ENCODE assay signal across 12 mouse cellular contexts in genomic region chr2:29400234-29400633, GRCm38 (mm10). TPM values are rescaled to one million over a fixed set of nuclear protein-coding genes. Genes with fewer than 3 reads are reported as not detected.
DNase-seq lines count a peak whose midpoint lies in the region.
"Had no signal": no experiment of that assay in that cellular context is flagged by ENCODE, and none has a peak within 500 bp of the region (broad histone marks: within the 10 kb centered on the region; RNA-seq: fewer than 3 reads in every experiment).

No protein-coding gene starts in this region.

- intact Hi-C loops in heart, postnatal 36 days (cut with DNase I) = no loop called here

- peak; percentile 47 for DNase-seq in layer of hippocampus, adult 9-11 months
- DNase-seq in layer of hippocampus, adult 18-20 months (ENCODE audit: low spot score in 2 of 2) = no peak
- DNase-seq in right cerebral cortex, adult 2 months (ENCODE audit: low spot score in 2 of 2) = peak; percentile 68 to 69
- no peak for DNase-seq in right cerebral cortex, postnatal 10 days (ENCODE audit: low spot score in 2 of 2)
- peak; percentile 75 to 78 for DNase-seq in left cerebral cortex, adult 9 months (ENCODE audit: low spot score in 2 of 2)
- DNase-seq in heart, postnatal 36 days = no peak
- DNase-seq in cerebellum, adult 9-11 months = no peak
- DNase-seq: adrenal gland, adult 8-10 months; gastrocnemius, postnatal 36 days; kidney, adult 11 months; lung, adult 2 months; thymus, postnatal 14 days had no signal

RNA-seq across cellular contexts. Expression of gene Med27, which starts 53.6 kb away (rescaled TPM):
- 10 to 100 TPM; 48.2 to 49.0 TPM for total RNA-seq in layer of hippocampus, adult 18-20 months (2021)
- 10 to 100 TPM; 15.8 to 16.1 TPM for total RNA-seq in heart, postnatal 36 days (2021)

Comparison
In these comparisons a context has a peak if more than half of its experiments do, and no peak if none do; other contexts are left out.
1. DNase-seq: peak in layer of hippocampus, adult 9-11 months (single experiment), right cerebral cortex, adult 2 months (2 of 2) and left cerebral cortex, adult 9 months (2 of 2); none in layer of hippocampus, adult 18-20 months (0 of 2), right cerebral cortex, postnatal 10 days (0 of 2), heart, postnatal 36 days (0 of 2) and cerebellum, adult 9-11 months (single experiment).